Mouse (Mus musculus) small intestine, adult 2 months (tissue): ENCODE measurements around the gene Syne4. TPM values are rescaled to one million over a fixed set of nuclear protein-coding genes. Genes with fewer than 3 reads are reported as not detected.

Source experiments
- H3K27ac ChIP-seq: fragments of 200-500 bp; 2 replicates; pipeline ENCODE4 v1.5.1; 2012; ENCODE audit warnings: low read depth, low read length, control low read depth, inconsistent platforms; ENCODE audit not compliant: insufficient read depth
- H3K27me3 ChIP-seq: fragments of 200-500 bp; 2 replicates; pipeline ENCODE4 v1.6.1; 2012; ENCODE audit warnings: mild to moderate bottlenecking, moderate library complexity, low read length, inconsistent platforms; ENCODE audit not compliant: control insufficient read depth, insufficient read depth
- H3K36me3 ChIP-seq: fragments of 200-500 bp; 2 replicates; pipeline ENCODE4 v1.6.1; 2012; ENCODE audit warnings: mild to moderate bottlenecking, low read length, control low read depth, inconsistent platforms; ENCODE audit not compliant: control insufficient read depth, insufficient read depth
- H3K4me1 ChIP-seq: fragments of 200-500 bp; 2 replicates; pipeline ENCODE4 v1.6.1; 2012; ENCODE audit warnings: low read length, inconsistent platforms, mixed read lengths; ENCODE audit not compliant: control insufficient read depth, insufficient read depth, insufficient read length
- H3K4me3 ChIP-seq: fragments of 200-500 bp; 2 replicates; pipeline ENCODE4 v1.5.1; 2012; ENCODE audit warnings: low read depth, mild to moderate bottlenecking, control low read depth, inconsistent platforms, low read length, moderate library complexity
- CTCF ChIP-seq: fragments of 200-500 bp; IDR thresholded peaks from 2 replicates; pipeline ENCODE4 v1.5.1; 2012; ENCODE audit warnings: low read depth, mild to moderate bottlenecking, control low read depth, inconsistent platforms, low read length, moderate library complexity, mixed read lengths; ENCODE audit not compliant: insufficient replicate concordance, insufficient read length; ENCODE audit errors: extremely low read depth
- POLR2A ChIP-seq: fragments of 200-500 bp; IDR thresholded peaks from 2 replicates; pipeline ENCODE4 v1.6.1; 2012; ENCODE audit warnings: low read depth, mild to moderate bottlenecking, control low read depth, inconsistent platforms, low read length, moderate library complexity
- WGBS: fragments of 180-500 bp; shearing (Covaris S2); methylation state at CpG from one replicate; pipeline ENCODE4 v1.1.7; 2018; 5-methylcytosine and 5-hydroxymethylcytosine counted together
- polyA plus RNA-seq: library from polyadenylated mRNA; depleted of rRNA; stranded (reverse); fragments of >200 nt; gene quantifications from 2 replicates; pipeline ENCODE4 v1.2.3, GENCODE M21; 2012

Gene Syne4
- polyA plus RNA-seq, 1 experiment, result 13.5 TPM

GRCm38 (mm10) chr7:30279536-30279935 lies 35.1 kb upstream of the Syne4 start:
- H3K4me3 ChIP-seq, result peak overlapping the region; percentile 95
- no peaks in the 10 kb centered on the region for H3K36me3 ChIP-seq
- no peak overlapping the region for H3K27ac ChIP-seq
- WGBS, result 1% methylated on average over 6 of the region's 6 CpGs
- TF ChIP-seq POLR2A (no peak), CTCF (no peak)
- peaks cover 2% of the 10 kb centered on the region for H3K4me1 ChIP-seq
- H3K27me3 ChIP-seq, result no peaks in the 10 kb centered on the region

- WGBS, result under 1% methylated on average over 49 of the region's 49 CpGs
- H3K36me3 ChIP-seq, result no peaks in the 10 kb centered on the region
- no peak for TF ChIP-seq POLR2A
- TF ChIP-seq CTCF, result no peak
- H3K4me1 ChIP-seq, result peaks cover 2% of the 10 kb centered on the region
- no peaks in the 10 kb centered on the region for H3K27me3 ChIP-seq
- H3K27ac ChIP-seq, result peak within 1 kb of the TSS; percentile 99
- peak within 1 kb of the TSS; percentile 95 for H3K4me3 ChIP-seq
These were observed 34.5 kb upstream of the Syne4 start, which contains the start of the genes Thap8 and Wdr62 for GRCm38 (mm10) chr7:30279951-30280669. Gene Thap8, plus strand, starts transcription at chr7:30280094. Gene Wdr62, minus strand, starts transcription at chr7:30280419.

- WGBS, result 1% methylated on average over 20 of the region's 20 CpGs
- Histone ChIP-seq H3K27ac (peak overlapping the region; percentile 99), H3K36me3 (no peaks in the 10 kb centered on the region), H3K4me1 (peaks cover 2% of the 10 kb centered on the region), H3K27me3 (no peaks in the 10 kb centered on the region), H3K4me3 (peak overlapping the region; percentile 95)
- TF ChIP-seq CTCF (no peak), POLR2A (no peak)
These were observed 33.9 kb upstream of the Syne4 start for GRCm38 (mm10) chr7:30280670-30281138.

- no peaks in the 10 kb centered on the region for H3K36me3 ChIP-seq
- 71% methylated on average over 4 of the region's 4 CpGs for WGBS
- no peak overlapping the region for H3K27ac ChIP-seq
- no peak for TF ChIP-seq CTCF
- no peak for TF ChIP-seq POLR2A
- H3K4me3 ChIP-seq, result no peak overlapping the region
- no peaks in the 10 kb centered on the region for H3K27me3 ChIP-seq
- peaks cover 2% of the 10 kb centered on the region for H3K4me1 ChIP-seq
These were observed 33.1 kb upstream of the Syne4 start for GRCm38 (mm10) chr7:30281522-30281921.

GRCm38 (mm10) chr7:30282740-30283139 lies 31.9 kb upstream of the Syne4 start:
- TF ChIP-seq CTCF (no peak), POLR2A (no peak)
- no peaks in the 10 kb centered on the region for H3K27me3 ChIP-seq
- H3K36me3 ChIP-seq, result no peaks in the 10 kb centered on the region
- WGBS, result 82% methylated on average over 7 of the region's 7 CpGs
- H3K4me1 ChIP-seq, result peaks cover 2% of the 10 kb centered on the region
- H3K4me3 ChIP-seq, result no peak overlapping the region
- H3K27ac ChIP-seq, result no peak overlapping the region

- Histone ChIP-seq H3K27ac (no peak overlapping the region), H3K4me1 (no peaks in the 10 kb centered on the region), H3K4me3 (no peak overlapping the region), H3K36me3 (no peaks in the 10 kb centered on the region), H3K27me3 (peaks cover 8% of the 10 kb centered on the region; the same call in 1 of the 2 replicates)
- WGBS, result 53% methylated on average over 8 of the region's 8 CpGs
- TF ChIP-seq POLR2A, result no peak
- no peak for TF ChIP-seq CTCF
These were observed 27.8 kb upstream of the Syne4 start for GRCm38 (mm10) chr7:30286701-30287410.

- 57% methylated on average over 6 of the region's 6 CpGs for WGBS
- no peaks in the 10 kb centered on the region for H3K4me1 ChIP-seq
- H3K36me3 ChIP-seq, result no peaks in the 10 kb centered on the region
- H3K27ac ChIP-seq, result no peak overlapping the region
- TF ChIP-seq POLR2A (no peak), CTCF (no peak)
- H3K27me3 ChIP-seq, result peaks cover 8% of the 10 kb centered on the region; the same call in 1 of the 2 replicates
- no peak overlapping the region for H3K4me3 ChIP-seq
These were observed 26.6 kb upstream of the Syne4 start for GRCm38 (mm10) chr7:30288046-30288445.
